Mouse (Mus musculus) embryonic fibroblast, embryonic 13.5 days (primary cell): Measurements from ENCODE around the gene Pdzrn4.

Experiments
- CTCF ChIP-seq: IDR thresholded peaks from 2 replicates; pipeline ENCODE4 v1.5.1; 2011; ENCODE audit warnings: mild to moderate bottlenecking, control low read depth, low read length, moderate library complexity, borderline replicate concordance; ENCODE audit not compliant: insufficient read depth
- POLR2A ChIP-seq: IDR thresholded peaks from 2 replicates; pipeline ENCODE4 v1.6.1; 2011; ENCODE audit warnings: low read depth, mild to moderate bottlenecking, control low read depth, low read length, moderate library complexity

- TF ChIP-seq CTCF (no peak), POLR2A (no peak)
Measured at GRCm38 (mm10) chr15:92671279-92672051, 274.8 kb downstream of the Pdzrn4 start.
